Mouse (Mus musculus): ENCODE measurements around the gene Ccdc162.

DNA sequence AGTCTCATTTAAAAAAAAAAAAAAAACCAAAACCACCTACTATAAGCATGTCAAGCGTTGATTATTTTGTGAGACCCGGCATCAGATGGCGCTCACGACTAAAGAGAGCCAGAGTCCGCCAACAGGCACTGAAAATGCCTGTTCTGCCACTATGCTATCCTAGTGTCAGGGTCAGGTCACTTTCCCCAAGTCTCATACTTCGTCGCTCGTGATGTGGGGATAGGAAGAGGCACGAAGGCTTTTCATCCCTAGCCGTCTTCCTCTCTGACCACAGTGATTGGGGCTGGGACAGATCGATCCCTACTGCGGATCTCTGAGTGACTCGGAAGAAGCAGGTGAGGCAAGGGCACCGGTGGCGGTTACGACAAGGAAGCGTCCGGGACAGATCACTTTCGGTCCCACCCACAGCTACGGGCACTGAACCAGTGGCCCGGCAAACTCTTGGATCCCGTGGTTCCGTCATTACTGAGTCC, 197.9 kb downstream of the Ccdc162 start:
- no peak for TF ChIP-seq MAFK (IDR thresholded peaks at IDR 0.05; ENCODE audit: insufficient read depth, low read depth, low read length)
- peak; percentile 93 for TF ChIP-seq ZNF384 (IDR thresholded peaks at IDR 0.05; ENCODE audit: low read depth, low read length)
- no peak for TF ChIP-seq CHD2 (IDR thresholded peaks at IDR 0.05; ENCODE audit: low read depth, low read length)
- TF ChIP-seq HCFC1 (IDR thresholded peaks at IDR 0.05; ENCODE audit: borderline replicate concordance, insufficient read depth, low read length) = no peak

Measured in ES-E14 (cell line).